Mouse (Mus musculus): ENCODE data around the gene Isg15. TPM values are rescaled to one million over a fixed set of nuclear protein-coding genes. Genes with fewer than 3 reads are reported as not detected.

Isg15 gene
- polyA plus RNA-seq, 1 experiment from 2014 or later, result 2.2 TPM

- peak overlapping the region; percentile 97 for H3K27ac ChIP-seq (replicated peaks)
- H3K9me3 ChIP-seq, result no peaks in the 10 kb centered on the region
- H3K4me1 ChIP-seq (replicated peaks), result peaks cover 44% of the 10 kb centered on the region
- H3K4me3 ChIP-seq, result peak overlapping the region; percentile 91
- peak; percentile 94 for ATAC-seq (ENCODE audit: low read depth)
- peaks cover 23% of the 10 kb centered on the region for H3K36me3 ChIP-seq
- H3K4me2 ChIP-seq, result peak overlapping the region; percentile 56
- under 1% methylated on average over 26 of the region's 26 CpGs for WGBS
- H3K27me3 ChIP-seq, result peaks cover 8% of the 10 kb centered on the region; the same call in 1 of the 2 replicates
- H3K9ac ChIP-seq, result peak overlapping the region; percentile 76
Observed at GRCm38 (mm10) chr4:156197829-156198205, 2.8 kb downstream of the Isg15 start.

DNA sequence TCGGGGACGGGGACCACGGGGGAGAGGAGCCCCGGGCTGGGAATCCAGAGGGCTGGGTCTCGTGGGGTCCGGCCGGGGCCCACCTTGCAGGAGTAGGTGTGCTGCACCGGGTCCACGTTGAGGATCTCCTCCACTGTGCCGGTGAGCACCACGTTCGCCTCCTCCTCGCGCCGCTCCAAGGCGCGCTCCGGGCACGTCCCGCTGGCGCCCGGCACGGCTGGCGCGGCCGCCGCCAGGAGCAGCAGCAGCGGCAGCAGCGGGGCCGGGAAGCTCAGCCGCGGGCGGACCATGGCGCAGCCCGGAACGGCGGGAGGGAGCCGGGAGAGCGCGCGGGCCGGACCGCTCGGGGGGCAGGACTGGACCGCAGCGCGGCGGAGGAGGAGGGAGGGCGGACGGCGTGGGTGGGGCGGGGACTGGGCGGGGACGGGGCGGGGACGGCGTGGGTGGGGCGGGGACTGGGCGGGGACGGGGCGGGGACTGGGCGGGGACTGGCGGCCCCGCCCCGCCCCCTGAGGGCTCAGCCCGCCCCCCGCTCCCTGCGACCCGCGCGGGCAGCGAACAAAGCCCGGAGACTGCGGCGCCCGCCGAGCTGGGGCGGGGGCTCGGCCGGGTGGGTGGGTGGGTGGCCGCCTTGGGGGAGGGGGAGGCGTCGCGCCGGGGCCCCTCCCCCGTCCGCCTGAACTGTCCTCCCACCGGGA, 3.3 kb downstream of the Isg15 start, which contains the start of gene Agrn:
TSS of gene Agrn (minus strand) at position 358 of the 698 bp plus-strand sequence.
- Histone ChIP-seq H3K9me3 (no peaks in the 10 kb centered on the region), H3K27ac (replicated peaks) (peak within 1 kb of the TSS; percentile 97), H3K4me3 (peak within 1 kb of the TSS; percentile 91), H3K9ac (peak within 1 kb of the TSS; percentile 95), H3K36me3 (peaks cover 29% of the 10 kb centered on the region), H3K4me1 (replicated peaks) (peaks cover 44% of the 10 kb centered on the region), H3K27me3 (peaks cover 3% of the 10 kb centered on the region; the same call in 1 of the 2 replicates), H3K4me2 (peak within 1 kb of the TSS; percentile 88)
- WGBS, result under 1% methylated on average over 33 of the region's 88 CpGs
- peak; percentile 78 for ATAC-seq (ENCODE audit: low read depth)

- Histone ChIP-seq H3K4me1 (replicated peaks) (peaks cover 55% of the 10 kb centered on the region), H3K27me3 (no peaks in the 10 kb centered on the region), H3K9me3 (no peaks in the 10 kb centered on the region), H3K4me2 (peak overlapping the region; percentile 88), H3K9ac (peak overlapping the region; percentile 95), H3K4me3 (peak overlapping the region; percentile 91), H3K36me3 (peaks cover 39% of the 10 kb centered on the region), H3K27ac (replicated peaks) (peak overlapping the region; percentile 89)
- 3% methylated on average over 35 of the region's 35 CpGs for WGBS
- 0 out of 2 replicates have a peak, but pooled peaks have one; percentile 1 for ATAC-seq (ENCODE audit: low read depth)
Observed at GRCm38 (mm10) chr4:156195927-156196870, 4.4 kb downstream of the Isg15 start.

- no peaks in the 10 kb centered on the region for H3K27me3 ChIP-seq
- no peaks in the 10 kb centered on the region for H3K9me3 ChIP-seq
- H3K4me2 ChIP-seq, result peak overlapping the region; percentile 88
- peak overlapping the region; percentile 24; the same call in 1 of the 2 replicates for H3K27ac ChIP-seq (replicated peaks)
- H3K9ac ChIP-seq, result peak overlapping the region; percentile 95
- peaks cover 73% of the 10 kb centered on the region for H3K4me1 ChIP-seq (replicated peaks)
- WGBS, result 25% methylated on average over 6 of the region's 6 CpGs
- peaks cover 55% of the 10 kb centered on the region for H3K36me3 ChIP-seq
- ATAC-seq (ENCODE audit: low read depth), result no peak
- H3K4me3 ChIP-seq, result peak overlapping the region; percentile 91
Observed at GRCm38 (mm10) chr4:156194346-156194745, 6.3 kb downstream of the Isg15 start.

DNA sequence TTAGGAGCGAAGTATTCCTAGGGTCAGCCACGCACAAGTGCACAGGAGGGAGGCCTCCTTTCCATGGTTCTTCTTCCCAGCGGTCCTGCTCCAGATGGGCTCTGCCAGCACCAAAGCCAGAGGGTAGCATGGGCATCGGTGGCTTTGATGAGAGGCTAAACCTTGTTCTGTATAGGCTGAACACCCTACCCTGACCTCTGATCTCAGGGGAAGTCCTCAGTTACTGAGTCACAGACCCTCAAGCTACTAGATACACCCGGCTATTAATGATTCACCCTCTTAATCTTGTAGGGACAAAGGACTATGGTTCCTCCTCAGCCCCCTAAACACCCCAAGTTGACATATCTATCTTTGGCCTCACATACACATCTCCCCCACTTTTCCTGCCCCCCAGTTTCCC, 6.7 kb downstream of the Isg15 start:
- H3K9me3 ChIP-seq, result no peaks in the 10 kb centered on the region
- ATAC-seq (ENCODE audit: low read depth), result no peak
- peaks cover 55% of the 10 kb centered on the region for H3K36me3 ChIP-seq
- peaks cover 77% of the 10 kb centered on the region for H3K4me1 ChIP-seq (replicated peaks)
- peak overlapping the region; percentile 95; the same call in 1 of the 2 replicates for H3K9ac ChIP-seq
- H3K4me3 ChIP-seq, result peak overlapping the region; percentile 91
- H3K4me2 ChIP-seq, result peak overlapping the region; percentile 88
- no peaks in the 10 kb centered on the region for H3K27me3 ChIP-seq
- WGBS, result 63% methylated on average over 5 of the region's 5 CpGs
- H3K27ac ChIP-seq (replicated peaks), result no peak overlapping the region

DNA sequence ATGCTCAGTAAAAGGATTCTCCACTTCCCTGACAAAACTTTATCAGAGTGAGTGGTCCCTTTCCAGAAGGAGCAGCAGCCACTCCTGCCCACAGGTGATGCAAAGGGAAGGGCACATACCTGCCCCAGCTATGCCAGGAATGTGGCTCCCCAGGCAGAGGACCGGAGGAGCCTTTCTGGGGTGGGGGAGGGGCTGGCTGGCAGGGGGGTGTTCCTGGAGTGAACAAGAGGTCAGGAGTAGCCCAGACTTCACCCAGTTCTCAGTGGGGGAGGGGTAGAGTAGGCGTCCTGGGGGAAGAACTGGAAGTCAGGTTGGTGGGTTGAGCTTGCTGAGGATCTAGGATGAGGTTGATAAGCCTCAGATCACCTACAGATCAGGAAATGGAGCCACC, 7.4 kb downstream of the Isg15 start:
- Histone ChIP-seq H3K27me3 (no peaks in the 10 kb centered on the region), H3K27ac (replicated peaks) (0 out of 2 replicates have a peak overlapping the region, but pooled peaks have one; percentile 28), H3K36me3 (peaks cover 55% of the 10 kb centered on the region), H3K4me1 (replicated peaks) (peaks cover 85% of the 10 kb centered on the region), H3K4me2 (peak overlapping the region; percentile 88; the same call in 1 of the 2 replicates), H3K9me3 (no peaks in the 10 kb centered on the region), H3K4me3 (no peak overlapping the region), H3K9ac (peak overlapping the region; percentile 95; the same call in 1 of the 2 replicates)
- no peak for ATAC-seq (ENCODE audit: low read depth)
- WGBS, result 25% methylated on average over 2 of the region's 2 CpGs

GRCm38 (mm10) chr4:156192421-156193199, 8.0 kb downstream of the Isg15 start:
- H3K27ac ChIP-seq (replicated peaks), result 0 out of 2 replicates have a peak overlapping the region, but pooled peaks have one; percentile 28
- peak overlapping the region; percentile 88; the same call in 1 of the 2 replicates for H3K4me2 ChIP-seq
- H3K9me3 ChIP-seq, result no peaks in the 10 kb centered on the region
- H3K9ac ChIP-seq, result peak overlapping the region; percentile 42; the same call in 1 of the 2 replicates
- 55% methylated on average over 8 of the region's 8 CpGs for WGBS
- H3K36me3 ChIP-seq, result peaks cover 55% of the 10 kb centered on the region
- H3K4me1 ChIP-seq (replicated peaks), result peaks cover 90% of the 10 kb centered on the region
- H3K27me3 ChIP-seq, result no peaks in the 10 kb centered on the region
- H3K4me3 ChIP-seq, result no peak overlapping the region
- ATAC-seq (ENCODE audit: low read depth), result no peak

GRCm38 (mm10) chr4:156188811-156189323, 11.8 kb downstream of the Isg15 start:
- Histone ChIP-seq H3K4me3 (no peak overlapping the region), H3K27ac (replicated peaks) (peak overlapping the region; percentile 98), H3K27me3 (no peaks in the 10 kb centered on the region), H3K4me2 (peak overlapping the region; percentile 35), H3K9ac (peak overlapping the region; percentile 51), H3K4me1 (replicated peaks) (peaks cover 100% of the 10 kb centered on the region), H3K36me3 (peaks cover 42% of the 10 kb centered on the region), H3K9me3 (no peaks in the 10 kb centered on the region)
- peak; percentile 36; the same call in 1 of the 2 replicates for ATAC-seq (ENCODE audit: low read depth)
- 11% methylated on average over 6 of the region's 6 CpGs for WGBS

DNA sequence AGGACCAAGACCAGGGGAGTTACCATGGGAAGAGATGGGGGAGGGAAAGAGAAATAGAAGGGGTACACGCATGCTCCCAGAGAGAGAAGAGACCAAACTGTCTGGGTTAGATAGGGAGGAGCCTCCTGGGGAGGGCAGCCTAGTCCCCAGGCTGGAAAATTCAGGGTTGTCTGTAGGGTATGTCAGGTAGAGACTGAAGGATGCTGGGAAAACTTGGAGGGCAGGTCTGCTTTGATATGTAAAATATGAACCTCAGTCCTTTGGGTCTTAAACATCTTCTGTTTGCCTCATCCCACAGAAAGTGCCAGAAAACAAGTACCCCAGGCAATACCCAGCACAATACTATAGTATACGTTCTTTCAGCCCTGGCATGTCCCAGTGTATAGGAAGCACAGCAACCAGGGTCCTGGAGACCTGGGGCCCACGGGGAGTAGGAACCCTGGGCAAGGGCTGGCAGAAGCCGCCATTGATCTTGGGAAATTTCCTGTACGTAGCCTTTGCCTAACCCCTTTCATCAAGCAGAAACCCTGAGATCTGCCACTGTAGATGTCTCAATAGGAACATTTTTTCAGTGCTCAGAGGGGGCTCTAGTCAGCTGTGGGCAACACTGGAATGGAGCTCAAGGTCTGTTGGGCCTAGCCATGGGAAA, 12.3 kb downstream of the Isg15 start:
- H3K9me3 ChIP-seq, result no peaks in the 10 kb centered on the region
- 0 out of 2 replicates have a peak, but pooled peaks have one; percentile 5 for ATAC-seq (ENCODE audit: low read depth)
- H3K4me2 ChIP-seq, result peak overlapping the region; percentile 35
- H3K4me3 ChIP-seq, result no peak overlapping the region
- H3K4me1 ChIP-seq (replicated peaks), result peaks cover 100% of the 10 kb centered on the region
- WGBS, result 29% methylated on average over 5 of the region's 5 CpGs
- H3K9ac ChIP-seq, result peak overlapping the region; percentile 51
- H3K27me3 ChIP-seq, result no peaks in the 10 kb centered on the region
- H3K27ac ChIP-seq (replicated peaks), result peak overlapping the region; percentile 98
- H3K36me3 ChIP-seq, result peaks cover 39% of the 10 kb centered on the region

DNA sequence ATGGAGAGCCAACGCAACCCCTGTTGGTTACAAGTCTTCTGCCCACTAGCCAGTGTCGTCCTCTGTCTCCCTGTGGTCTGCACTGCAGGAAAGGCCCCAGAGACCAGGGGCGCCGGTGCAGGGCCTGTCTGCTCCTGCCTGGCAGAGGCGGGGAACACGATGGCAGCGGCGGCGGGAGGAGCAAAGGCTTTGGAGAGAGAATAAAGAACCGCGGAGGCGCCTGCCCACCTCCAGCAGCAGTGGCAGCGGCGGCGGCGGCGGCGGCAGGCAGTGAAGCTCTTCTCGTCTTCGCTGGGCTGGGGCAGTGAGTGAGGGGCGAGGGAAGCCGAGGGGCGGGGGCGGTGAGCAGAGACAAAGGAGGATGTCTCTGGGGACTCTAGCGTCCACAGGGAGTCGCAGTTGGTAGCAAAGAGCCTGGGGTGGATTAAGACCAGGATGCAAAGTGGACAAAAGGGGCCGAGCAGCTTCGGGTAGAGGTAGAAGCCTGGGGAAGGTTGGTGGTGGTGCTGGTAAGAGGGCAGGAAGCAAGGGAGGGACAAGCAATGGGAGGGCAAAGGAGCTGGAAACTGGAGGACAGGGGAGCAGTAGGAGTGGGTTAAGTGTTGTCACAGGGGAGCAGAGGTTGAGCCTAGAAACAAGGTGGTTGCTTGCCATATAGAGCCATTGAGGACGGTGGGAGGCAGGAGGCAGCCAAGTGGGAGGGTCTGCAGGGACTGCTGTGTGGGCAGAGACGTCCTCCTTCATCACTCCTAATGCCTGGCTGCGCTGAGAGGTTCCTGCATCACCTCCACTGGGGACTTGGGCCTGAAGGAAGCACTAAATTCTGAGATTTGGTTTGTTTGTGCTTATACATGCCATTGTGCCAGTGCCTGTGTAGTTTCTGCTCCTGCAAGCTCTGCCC, 14.4 kb downstream of the Isg15 start:
- H3K9me3 ChIP-seq, result no peaks in the 10 kb centered on the region
- peak; percentile 46 for ATAC-seq (ENCODE audit: low read depth)
- H3K27me3 ChIP-seq, result no peaks in the 10 kb centered on the region
- H3K27ac ChIP-seq (replicated peaks), result peak overlapping the region; percentile 98
- peaks cover 100% of the 10 kb centered on the region for H3K4me1 ChIP-seq (replicated peaks)
- H3K9ac ChIP-seq, result peak overlapping the region; percentile 93
- H3K36me3 ChIP-seq, result peaks cover 35% of the 10 kb centered on the region
- H3K4me3 ChIP-seq, result peak overlapping the region; percentile 58
- 4% methylated on average over 31 of the region's 31 CpGs for WGBS
- H3K4me2 ChIP-seq, result peak overlapping the region; percentile 84

Data from neural tube, embryonic 13.5 days (tissue).